Mouse (Mus musculus) hindbrain, embryonic 11.5 days (tissue): ENCODE data around the gene Cmtm7. TPM values are rescaled to one million over a fixed set of nuclear protein-coding genes. Genes with fewer than 3 reads are reported as not detected.

Experiments used
- ATAC-seq: fragments of 200-750 bp; cut with Nextera tagmentation; 2 replicates; pipeline ENCODE4 v1.8.0; 2017; ENCODE audit warnings: mild to moderate bottlenecking, moderate TSS enrichment, moderate library complexity; ENCODE audit not compliant: low FRiP score
- DNase-seq: peaks from one replicate; pipeline ENCODE4 v3.0.0-alpha.2; 2015; ENCODE audit warnings: low spot score
- H3K27ac ChIP-seq: fragments of 300-500 bp; sonication (generic); 2 replicates; pipeline ENCODE4 v1.5.1; 2014; ENCODE audit warnings: mild to moderate bottlenecking, low read depth, low read length
- H3K27me3 ChIP-seq: fragments of 300-500 bp; sonication (generic); 2 replicates; pipeline ENCODE4 v1.6.1; 2014; ENCODE audit warnings: mild to moderate bottlenecking, low read length, moderate library complexity, mixed read lengths; ENCODE audit not compliant: control insufficient read depth, insufficient read depth
- H3K36me3 ChIP-seq: fragments of 300-500 bp; sonication (generic); 2 replicates; pipeline ENCODE4 v1.6.1; 2014; ENCODE audit warnings: mild to moderate bottlenecking, low read length, moderate library complexity, mixed read lengths; ENCODE audit not compliant: control insufficient read depth, insufficient read depth
- H3K4me1 ChIP-seq: fragments of 300-500 bp; sonication (generic); replicated peaks from 2 replicates; pipeline ENCODE4 v1.6.1; 2014; ENCODE audit warnings: low read length, mixed read lengths; ENCODE audit not compliant: control insufficient read depth, insufficient read depth
- H3K4me2 ChIP-seq: fragments of 300-500 bp; sonication (generic); replicated peaks from 2 replicates; pipeline ENCODE4 v1.6.1; 2014; ENCODE audit warnings: mild to moderate bottlenecking, low read depth, low read length
- H3K4me3 ChIP-seq: fragments of 300-500 bp; sonication (generic); 2 replicates; pipeline ENCODE4 v1.5.1; 2014; ENCODE audit warnings: low read depth, low read length
- H3K9ac ChIP-seq: fragments of 300-500 bp; sonication (generic); 2 replicates; pipeline ENCODE4 v1.6.1; 2014; ENCODE audit warnings: low read depth, low read length
- H3K9me3 ChIP-seq: fragments of 300-500 bp; sonication (generic); 2 replicates; pipeline ENCODE4 v1.6.1; 2016; ENCODE audit warnings: low read length; ENCODE audit not compliant: control insufficient read depth
- WGBS: fragments of 180-500 bp; shearing (Covaris S2); extraction: QIAGEN DNeasy Blood & Tissue Kit; methylation state at CpG from one replicate; pipeline ENCODE4 v1.1.7; 2014; 5-methylcytosine and 5-hydroxymethylcytosine counted together
- polyA plus RNA-seq: library from polyadenylated mRNA; unstranded; fragments of >200 nt; fragmentation: Nextera tagmentation; extraction: Ambion mirVana; gene quantifications from 2 replicates; pipeline ENCODE4 v1.2.1, GENCODE M21; 2014

The Cmtm7 gene
- polyA plus RNA-seq, 1 experiment from 2014 or later = 77.8 TPM

DNA sequence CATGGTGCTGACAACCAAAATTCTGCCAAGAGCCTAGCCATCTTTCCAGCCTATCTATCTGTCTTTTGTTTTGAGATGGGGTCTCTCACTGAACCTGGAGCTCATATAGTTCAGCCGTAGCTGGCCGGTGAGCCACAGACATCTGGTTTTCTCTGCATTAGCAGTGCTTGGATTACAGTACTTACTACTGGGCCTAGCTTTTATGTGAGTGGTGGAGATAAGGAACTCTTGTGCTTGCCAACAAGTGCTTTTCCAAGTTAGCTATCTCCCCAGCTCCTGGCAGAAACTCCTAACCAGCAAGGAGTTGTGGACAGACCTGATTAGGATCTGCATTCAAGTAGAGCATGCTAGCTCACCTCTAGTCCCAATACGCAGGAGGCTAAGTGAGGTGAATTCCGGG, 73.9 kb downstream of the Cmtm7 start:
- WGBS = 94% methylated on average over 4 of the region's 4 CpGs
- no peak for ATAC-seq
- DNase-seq = no peak
- no peak overlapping the region for H3K27ac ChIP-seq
- H3K27me3 ChIP-seq = no peaks in the 10 kb centered on the region
- H3K36me3 ChIP-seq = peaks cover 9% of the 10 kb centered on the region; the same call in 1 of the 2 replicates
- no peaks in the 10 kb centered on the region for H3K4me1 ChIP-seq
- no peak overlapping the region for H3K4me3 ChIP-seq
- no peaks in the 10 kb centered on the region for H3K9me3 ChIP-seq
- no peak overlapping the region for H3K4me2 ChIP-seq
- no peak overlapping the region for H3K9ac ChIP-seq

Other genes with a start within 250 kb of the Cmtm7 start
- 1.9 and 2.7 TPM in 2 replicates for gene Trim71, start 217.5 kb downstream of the Cmtm7 start, polyA plus RNA-seq
- gene Cnot10, start 141.7 kb downstream of the Cmtm7 start, polyA plus RNA-seq = 60.7 and 64.2 TPM in 2 replicates
- gene Dync1li1, start 93.1 kb downstream of the Cmtm7 start, polyA plus RNA-seq = 111 and 129 TPM in 2 replicates
- gene Cmtm6, start 50.7 kb downstream of the Cmtm7 start, polyA plus RNA-seq = 22.7 and 26.6 TPM in 2 replicates
- 22.1 and 29.3 TPM in 2 replicates for gene Cmtm8, start 62.3 kb upstream of the Cmtm7 start, polyA plus RNA-seq
- 9.8 and 10.7 TPM in 2 replicates for gene Gpd1l, start 152.1 kb upstream of the Cmtm7 start, polyA plus RNA-seq
- gene Osbpl10, start 196.7 kb upstream of the Cmtm7 start, polyA plus RNA-seq = 1.1 and 1.6 TPM in 2 replicates
- gene Rps27rt, start 200.9 kb upstream of the Cmtm7 start, polyA plus RNA-seq = 295 and 351 TPM in 2 replicates